Mouse (Mus musculus): ENCODE measurements around the gene Psmd8.

- TF ChIP-seq POLR2A (IDR thresholded peaks at IDR 0.05; ENCODE audit: low read depth, low read length), result no peak
- 0 out of 2 replicates have a peak, but pooled peaks have one; percentile 22 for TF ChIP-seq CTCF (conservative IDR thresholded peaks at IDR 0.05; ENCODE audit: insufficient read depth, insufficient read length, low read depth, low read length)
Observed at GRCm38 (mm10) chr7:29155838-29156782, 24.4 kb downstream of the Psmd8 start, which contains the start of gene Fam98c.
